Mouse (Mus musculus) testis, adult 2 months (tissue): ENCODE measurements around the gene Sbk1.

ENCODE experiments used
- CTCF ChIP-seq: fragments of 200-500 bp; IDR thresholded peaks from 2 replicates; pipeline ENCODE4 v1.5.1; 2012; ENCODE audit warnings: low read depth, mild to moderate bottlenecking, inconsistent platforms, low read length, moderate library complexity; ENCODE audit not compliant: control insufficient read depth, insufficient read depth, insufficient replicate concordance
- POLR2A ChIP-seq: fragments of 200-500 bp; IDR thresholded peaks from 2 replicates; pipeline ENCODE4 v1.6.1; 2012; ENCODE audit warnings: low read depth, mild to moderate bottlenecking, inconsistent platforms, low read length, moderate library complexity; ENCODE audit not compliant: control insufficient read depth

DNA sequence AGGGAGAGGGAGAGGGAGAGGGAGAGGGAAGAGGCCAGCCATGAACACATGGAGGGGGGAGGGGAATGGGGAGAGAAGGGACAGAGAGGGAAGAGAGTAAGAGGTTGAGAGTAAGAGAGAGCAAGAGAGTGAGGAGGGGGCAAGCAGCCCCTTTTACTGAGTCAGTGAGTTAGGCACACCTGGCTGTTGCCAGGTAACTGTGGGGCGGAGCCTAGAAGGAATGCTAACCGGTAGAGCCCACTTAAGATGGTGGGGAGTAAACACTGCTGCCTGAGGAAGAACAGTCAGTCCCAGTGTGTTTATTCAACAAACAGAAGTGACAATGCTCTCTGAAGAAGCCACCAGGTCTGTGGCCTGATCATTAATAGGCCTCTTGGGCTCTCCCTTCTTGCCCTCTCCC is 58.3 kb downstream of the Sbk1 start:
- TF ChIP-seq CTCF, result no peak
- TF ChIP-seq POLR2A, result no peak
